Mouse (Mus musculus): Measurements from ENCODE around the gene Cct3. TPM values are rescaled to one million over a fixed set of nuclear protein-coding genes. Genes with fewer than 3 reads are reported as not detected.
A peak's percentile ranks its signal among the peaks of the same experiment; 100 is the strongest.
"Not testable (repeated sequence)": the region's sequence is repeated elsewhere in the genome, so short reads cannot be mapped to it uniquely, and the experiment has no call there.

The Cct3 gene
- polyA plus RNA-seq, 1 experiment from 2014 or later = 243 TPM

DNA sequence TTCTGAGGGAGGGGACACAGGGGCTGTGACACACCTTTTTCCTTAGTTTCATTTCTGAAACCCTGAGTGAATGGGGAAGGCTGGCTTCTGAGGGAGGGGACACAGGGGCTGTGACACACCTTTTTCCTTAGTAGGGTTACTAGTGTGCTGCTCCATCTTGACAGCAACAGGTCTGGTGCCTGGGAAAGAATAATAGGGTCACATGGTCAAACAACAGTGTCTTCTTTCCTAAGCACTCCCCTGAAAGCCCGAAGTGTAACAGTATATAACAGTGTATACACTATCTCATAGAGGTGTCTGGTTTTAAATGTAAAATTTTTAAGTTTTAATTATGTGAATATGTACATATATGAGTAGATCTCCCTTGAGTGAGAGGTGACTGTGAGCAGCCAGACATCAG lies 1.6 kb upstream of the Cct3 start:
- not testable (repeated sequence) for H3K27me3 ChIP-seq; ATAC-seq (ENCODE audit: insufficient read depth); H3K9me3 ChIP-seq (replicated peaks)
- Histone ChIP-seq H3K27ac (replicated peaks) (0 out of 2 replicates have a peak overlapping the region, but pooled peaks have one; percentile 14), H3K9ac (peak overlapping the region; percentile 70; the same call in 1 of the 2 replicates), H3K4me3 (replicated peaks) (peak overlapping the region; percentile 81; the same call in 1 of the 2 replicates), H3K36me3 (replicated peaks) (peaks cover 12% of the 10 kb centered on the region), H3K4me1 (replicated peaks) (peaks cover 28% of the 10 kb centered on the region), H3K4me2 (peak overlapping the region; percentile 82)
- 44% methylated on average over 1 of the region's 1 CpGs for WGBS (ENCODE audit: insufficient replicate concordance)

DNA sequence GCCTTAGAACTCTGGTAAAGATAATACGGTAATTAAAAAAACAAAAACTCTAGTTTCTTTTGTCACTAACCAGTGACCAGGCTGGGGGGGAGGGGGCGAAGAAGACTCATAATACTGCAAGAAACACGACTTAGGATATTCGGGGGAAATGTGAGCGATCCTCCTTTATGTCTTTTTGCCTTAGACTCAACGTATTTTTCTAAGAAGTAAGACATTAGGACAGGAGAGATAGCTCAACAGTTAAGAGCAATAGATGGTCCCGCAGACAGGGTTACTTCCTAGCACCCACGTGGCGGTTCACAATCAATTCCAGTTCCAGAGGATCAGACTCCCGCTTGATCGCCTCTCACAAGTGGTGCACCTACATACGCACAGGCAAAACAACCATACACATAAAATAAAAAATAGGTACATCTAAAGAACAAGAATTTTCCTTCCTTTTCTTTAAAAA lies 781 bp upstream of the Cct3 start:
- Histone ChIP-seq H3K9me3 (replicated peaks) (no peaks in the 10 kb centered on the region), H3K4me2 (peak overlapping the region; percentile 82), H3K4me1 (replicated peaks) (peaks cover 28% of the 10 kb centered on the region), H3K27me3 (no peaks in the 10 kb centered on the region), H3K9ac (peak overlapping the region; percentile 70), H3K27ac (replicated peaks) (peak overlapping the region; percentile 96), H3K36me3 (replicated peaks) (peaks cover 21% of the 10 kb centered on the region), H3K4me3 (replicated peaks) (peak overlapping the region; percentile 81)
- ATAC-seq (ENCODE audit: insufficient read depth) = no peak
- 0% methylated on average over 12 of the region's 12 CpGs for WGBS (ENCODE audit: insufficient replicate concordance)

DNA sequence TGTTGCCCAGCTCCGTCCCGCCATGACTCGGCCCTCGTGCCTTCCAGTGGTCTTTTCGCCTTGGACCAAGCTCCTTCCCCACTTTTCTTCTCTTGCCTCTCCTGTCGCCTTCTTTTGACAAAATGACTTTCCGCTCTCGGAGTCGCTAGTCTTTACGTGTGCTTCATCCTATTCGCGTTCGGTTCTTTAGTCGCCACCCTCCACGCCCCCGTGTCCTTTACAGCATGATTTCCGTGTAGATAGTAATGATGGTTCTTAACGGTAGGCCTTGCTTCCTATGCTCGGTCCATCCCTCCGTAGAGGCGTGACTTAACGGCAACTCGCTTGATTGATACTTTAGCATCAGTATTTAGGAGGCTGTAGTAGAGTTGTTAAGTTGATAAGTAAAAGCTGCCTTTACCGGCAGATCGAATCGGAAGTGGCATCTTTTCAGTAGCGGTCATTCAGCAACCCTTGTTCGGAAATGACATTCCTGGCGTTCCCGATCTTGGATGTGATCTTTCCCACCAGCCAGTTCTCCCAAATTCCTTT lies 470 bp downstream of the Cct3 start:
- peak overlapping the region; percentile 81 for H3K4me3 ChIP-seq (replicated peaks)
- H3K4me2 ChIP-seq = peak overlapping the region; percentile 77
- H3K9me3 ChIP-seq (replicated peaks) = no peaks in the 10 kb centered on the region
- peaks cover 33% of the 10 kb centered on the region for H3K36me3 ChIP-seq (replicated peaks)
- H3K27ac ChIP-seq (replicated peaks) = peak overlapping the region; percentile 96
- H3K27me3 ChIP-seq = no peaks in the 10 kb centered on the region
- 0 out of 2 replicates have a peak, but pooled peaks have one; percentile 17 for ATAC-seq (ENCODE audit: insufficient read depth)
- WGBS (ENCODE audit: insufficient replicate concordance) = 0% methylated on average over 30 of the region's 30 CpGs
- peaks cover 28% of the 10 kb centered on the region for H3K4me1 ChIP-seq (replicated peaks)
- peak overlapping the region; percentile 81 for H3K9ac ChIP-seq

DNA sequence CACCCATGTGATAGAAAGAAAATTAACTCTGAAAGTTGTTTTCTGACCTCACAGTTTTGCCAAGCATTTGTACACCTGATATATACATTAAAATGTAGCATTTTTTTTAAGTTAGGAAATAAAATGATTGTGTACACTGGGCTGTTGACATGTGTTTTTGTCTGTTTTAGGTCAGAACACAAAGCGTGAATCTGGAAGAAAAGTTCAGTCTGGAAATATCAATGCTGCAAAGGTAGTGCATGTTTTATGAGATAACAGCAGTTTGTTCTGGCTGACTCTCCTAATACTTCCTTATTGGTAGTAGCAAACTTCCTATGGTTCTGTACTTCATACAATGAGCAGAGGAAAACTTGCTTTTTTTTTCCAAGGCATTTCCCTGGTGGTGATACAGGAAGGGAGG lies 2.3 kb downstream of the Cct3 start:
- Histone ChIP-seq H3K36me3 (replicated peaks) (peaks cover 49% of the 10 kb centered on the region), H3K27me3 (no peaks in the 10 kb centered on the region), H3K4me2 (peak overlapping the region; percentile 77; the same call in 1 of the 2 replicates), H3K27ac (replicated peaks) (no peak overlapping the region), H3K9me3 (replicated peaks) (no peaks in the 10 kb centered on the region), H3K4me3 (replicated peaks) (no peak overlapping the region), H3K9ac (no peak overlapping the region), H3K4me1 (replicated peaks) (peaks cover 28% of the 10 kb centered on the region)
- 17% methylated on average over 1 of the region's 1 CpGs for WGBS (ENCODE audit: insufficient replicate concordance)
- no peak for ATAC-seq (ENCODE audit: insufficient read depth)

DNA sequence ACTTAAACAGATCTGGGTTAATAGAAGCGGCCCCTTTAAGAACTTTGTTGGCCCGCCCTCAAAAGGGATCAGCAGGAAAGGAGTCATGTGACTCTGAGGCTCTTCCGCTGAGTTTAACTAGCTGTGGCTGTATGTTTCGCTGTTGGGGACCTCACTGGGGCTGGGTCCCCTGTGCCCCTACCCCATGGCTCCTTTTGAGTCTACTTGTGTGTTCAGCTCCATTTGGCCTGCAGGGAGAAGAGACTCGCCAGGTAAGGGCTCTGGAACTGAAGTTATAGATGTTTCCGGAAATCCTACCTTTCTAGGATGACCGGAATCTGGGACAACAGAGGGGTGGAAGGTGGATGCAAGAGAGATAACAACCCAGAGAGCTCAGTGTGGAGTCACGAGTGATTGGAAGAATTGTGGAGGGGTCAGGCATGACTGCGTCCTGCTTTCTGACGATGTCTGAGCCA lies 28.1 kb downstream of the Cct3 start, which contains the start of gene Glmp:
TSS of gene Glmp (plus strand) at position 73 of the 455 bp plus-strand sequence.
- no peaks in the 10 kb centered on the region for H3K9me3 ChIP-seq (replicated peaks)
- peak within 1 kb of the TSS; percentile 52 for H3K27ac ChIP-seq (replicated peaks)
- H3K4me1 ChIP-seq (replicated peaks) = peaks cover 19% of the 10 kb centered on the region
- peaks cover 40% of the 10 kb centered on the region for H3K36me3 ChIP-seq (replicated peaks)
- peak within 1 kb of the TSS; percentile 70 for H3K9ac ChIP-seq
- H3K4me2 ChIP-seq = peak within 1 kb of the TSS; percentile 81
- H3K4me3 ChIP-seq (replicated peaks) = peak within 1 kb of the TSS; percentile 66
- H3K27me3 ChIP-seq = no peaks in the 10 kb centered on the region
- WGBS (ENCODE audit: insufficient replicate concordance) = under 1% methylated on average over 10 of the region's 10 CpGs
- ATAC-seq (ENCODE audit: insufficient read depth) = peak; percentile 78

DNA sequence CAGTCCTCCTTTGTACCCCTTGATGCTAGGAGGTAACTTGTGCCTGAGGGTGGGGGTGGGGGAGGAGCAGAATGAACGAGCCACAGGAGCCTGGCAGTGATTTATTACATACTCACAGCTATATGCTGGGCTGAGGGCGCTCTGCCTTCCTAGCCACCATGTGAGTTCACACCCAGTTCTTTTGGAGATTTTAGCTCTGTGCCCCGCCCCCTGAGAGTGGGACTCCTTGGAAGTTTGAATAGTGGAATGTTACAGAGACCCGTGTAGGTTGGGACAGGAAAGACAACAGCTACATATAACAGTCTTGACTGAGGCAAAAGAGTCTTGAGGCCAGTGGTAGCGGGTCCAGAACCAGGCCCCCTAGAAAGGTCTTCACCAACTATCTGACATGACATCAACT lies 32.0 kb downstream of the Cct3 start:
- no peak overlapping the region for H3K4me3 ChIP-seq (replicated peaks)
- no peak overlapping the region for H3K4me2 ChIP-seq
- no peaks in the 10 kb centered on the region for H3K9me3 ChIP-seq (replicated peaks)
- no peak for ATAC-seq (ENCODE audit: insufficient read depth)
- H3K36me3 ChIP-seq (replicated peaks) = peaks cover 12% of the 10 kb centered on the region
- no peak overlapping the region for H3K9ac ChIP-seq
- H3K27ac ChIP-seq (replicated peaks) = no peak overlapping the region
- peaks cover 32% of the 10 kb centered on the region for H3K4me1 ChIP-seq (replicated peaks)
- WGBS (ENCODE audit: insufficient replicate concordance) = 56% methylated on average over 5 of the region's 5 CpGs
- H3K27me3 ChIP-seq = no peaks in the 10 kb centered on the region

DNA sequence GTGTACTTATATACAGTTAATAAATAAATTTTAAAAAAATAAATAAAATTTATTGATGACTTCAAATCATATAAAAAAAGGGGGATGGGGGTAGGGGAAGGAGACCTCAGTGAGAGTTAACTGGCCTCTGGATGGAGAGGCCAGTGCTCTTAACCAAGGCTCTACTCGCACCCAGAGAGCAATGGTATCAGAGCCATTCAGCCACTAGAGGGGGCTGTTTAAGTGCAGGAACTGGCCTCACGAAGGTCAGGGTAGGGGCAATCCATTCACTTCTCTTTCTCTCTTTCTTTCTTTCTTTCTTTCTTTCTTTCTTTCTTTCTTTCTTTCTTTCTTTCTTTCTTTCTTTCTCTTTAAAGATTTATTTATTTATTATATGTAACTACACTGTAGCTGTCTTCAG lies 34.4 kb downstream of the Cct3 start:
- no peaks in the 10 kb centered on the region for H3K27me3 ChIP-seq
- peaks cover 32% of the 10 kb centered on the region for H3K4me1 ChIP-seq (replicated peaks)
- H3K9ac ChIP-seq = no peak overlapping the region
- no peak overlapping the region for H3K4me3 ChIP-seq (replicated peaks)
- no peak overlapping the region for H3K4me2 ChIP-seq
- H3K27ac ChIP-seq (replicated peaks) = no peak overlapping the region
- ATAC-seq (ENCODE audit: insufficient read depth) = no peak
- peaks cover 12% of the 10 kb centered on the region for H3K36me3 ChIP-seq (replicated peaks)
- WGBS (ENCODE audit: insufficient replicate concordance) = 5% methylated on average over 2 of the region's 2 CpGs
- H3K9me3 ChIP-seq (replicated peaks) = no peaks in the 10 kb centered on the region

DNA sequence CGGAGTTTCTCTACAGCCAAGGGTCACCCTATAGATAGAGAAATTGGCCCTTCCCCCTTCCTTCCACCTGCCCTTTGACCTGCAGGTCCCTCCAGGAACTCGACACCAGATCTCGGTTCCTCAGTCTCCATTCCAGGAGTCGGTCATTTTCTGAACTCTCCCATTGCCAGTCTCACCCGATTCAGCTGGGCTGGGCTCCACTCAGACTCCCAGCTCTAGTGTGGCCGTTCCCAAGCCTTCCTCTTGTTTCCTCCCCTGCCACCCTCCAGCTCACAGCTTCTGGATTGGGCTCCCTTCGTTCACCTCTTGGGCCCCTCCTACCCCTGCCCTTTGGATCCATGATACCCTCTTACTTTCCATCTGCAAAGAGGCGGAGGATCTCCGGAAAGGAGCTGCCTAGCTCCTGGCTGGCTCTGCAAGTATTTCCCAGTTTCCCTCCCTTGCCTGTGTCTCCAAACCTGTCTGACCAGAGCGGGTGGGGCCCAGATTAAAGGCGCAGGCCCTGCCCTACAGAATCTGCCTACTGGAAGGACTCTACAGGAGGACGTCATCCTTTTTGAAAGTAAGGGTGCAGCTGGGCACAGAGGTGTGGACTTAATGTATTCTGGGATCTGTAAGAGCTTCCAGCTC lies 37.2 kb downstream of the Cct3 start:
- Histone ChIP-seq H3K36me3 (replicated peaks) (no peaks in the 10 kb centered on the region; the same call in 1 of the 2 replicates), H3K9ac (peak overlapping the region; percentile 88), H3K9me3 (replicated peaks) (no peaks in the 10 kb centered on the region), H3K4me1 (replicated peaks) (peaks cover 54% of the 10 kb centered on the region), H3K27me3 (no peaks in the 10 kb centered on the region), H3K4me3 (replicated peaks) (peak overlapping the region; percentile 73), H3K27ac (replicated peaks) (peak overlapping the region; percentile 96), H3K4me2 (peak overlapping the region; percentile 84)
- ATAC-seq (ENCODE audit: insufficient read depth) = no peak
- WGBS (ENCODE audit: insufficient replicate concordance) = 62% methylated on average over 12 of the region's 12 CpGs

DNA sequence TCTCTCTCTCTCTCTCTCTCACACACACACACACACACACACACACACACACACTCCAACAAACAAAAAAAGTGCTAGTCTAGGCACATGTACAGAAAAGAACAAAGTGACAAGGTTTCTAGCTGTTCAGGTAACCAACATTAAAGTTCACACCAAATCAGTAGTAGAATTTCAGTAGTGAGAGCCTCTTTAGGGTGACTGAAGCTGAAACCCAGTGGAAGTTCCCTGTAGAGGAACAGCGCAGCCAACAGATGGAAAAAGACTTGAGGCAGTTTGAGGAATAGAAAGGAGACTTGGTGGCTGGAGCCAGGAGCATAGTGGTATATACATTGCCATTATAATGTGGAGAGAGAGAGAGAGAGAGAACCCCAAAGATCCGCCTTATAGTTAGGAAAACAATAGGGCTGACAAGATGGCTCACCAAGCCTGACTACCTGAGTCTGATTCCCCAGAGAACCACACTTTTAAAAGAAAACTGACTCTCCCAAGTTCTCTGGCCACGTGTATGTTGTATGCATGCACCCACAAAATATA lies 38.1 kb downstream of the Cct3 start:
- Histone ChIP-seq H3K27ac (replicated peaks) (peak overlapping the region; percentile 96), H3K4me3 (replicated peaks) (peak overlapping the region; percentile 73), H3K4me2 (peak overlapping the region; percentile 84), H3K9me3 (replicated peaks) (no peaks in the 10 kb centered on the region), H3K9ac (peak overlapping the region; percentile 88), H3K27me3 (no peaks in the 10 kb centered on the region), H3K4me1 (replicated peaks) (peaks cover 62% of the 10 kb centered on the region), H3K36me3 (replicated peaks) (0 out of 2 replicates have a peak, but pooled peaks cover 3% of the 10 kb centered on the region)
- ATAC-seq (ENCODE audit: insufficient read depth) = no peak
- 23% methylated on average over 3 of the region's 3 CpGs for WGBS (ENCODE audit: insufficient replicate concordance)

DNA sequence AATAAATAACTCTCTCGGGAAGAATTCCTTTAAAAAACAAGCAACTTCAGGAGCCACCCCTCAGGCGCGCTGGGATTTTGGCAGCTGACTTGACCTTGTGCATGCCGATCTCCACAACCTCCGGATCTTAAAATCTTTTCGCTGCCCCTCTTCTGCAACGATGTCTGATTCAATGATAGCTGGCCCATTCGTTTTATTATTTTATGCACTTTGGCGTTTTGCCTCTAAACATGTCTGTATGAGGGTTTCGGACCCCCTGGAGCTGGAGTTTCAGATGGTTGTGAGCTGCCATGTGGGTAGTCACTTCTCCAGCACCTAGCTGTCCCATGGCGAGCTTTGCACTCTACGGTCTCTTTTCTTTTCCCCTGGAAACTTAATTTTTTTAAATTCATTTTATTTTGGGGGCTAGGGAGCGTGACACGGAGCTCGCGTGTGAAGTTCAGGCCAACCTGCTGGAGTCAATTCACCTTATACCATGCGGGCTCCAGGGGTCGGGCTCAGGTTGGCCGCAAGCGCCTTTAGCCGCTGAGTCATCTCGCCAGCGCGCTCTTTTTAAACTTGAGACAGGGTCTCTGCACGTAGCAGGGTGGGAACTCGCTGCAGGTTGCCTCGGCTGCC lies 38.6 kb downstream of the Cct3 start:
- Histone ChIP-seq H3K9me3 (replicated peaks) (no peaks in the 10 kb centered on the region), H3K27me3 (no peaks in the 10 kb centered on the region), H3K36me3 (replicated peaks) (peaks cover 4% of the 10 kb centered on the region; the same call in 1 of the 2 replicates), H3K4me3 (replicated peaks) (peak overlapping the region; percentile 73), H3K4me1 (replicated peaks) (peaks cover 64% of the 10 kb centered on the region), H3K4me2 (peak overlapping the region; percentile 84), H3K27ac (replicated peaks) (peak overlapping the region; percentile 96), H3K9ac (peak overlapping the region; percentile 88)
- under 1% methylated on average over 27 of the region's 27 CpGs for WGBS (ENCODE audit: insufficient replicate concordance)
- peak; percentile 38 for ATAC-seq (ENCODE audit: insufficient read depth)

Measured in liver, embryonic 15.5 days (tissue).